Mouse (Mus musculus) bone marrow macrophage, adult 2 months (primary cell): Measurements from ENCODE around the gene Gm11127. TPM values are rescaled to one million over a fixed set of nuclear protein-coding genes. Genes with fewer than 3 reads are reported as not detected.
"Not testable (repeated sequence)": the region's sequence is repeated elsewhere in the genome, so short reads cannot be mapped to it uniquely, and the experiment has no call there.

Experiments
- H3K27ac ChIP-seq: 2 replicates; pipeline ENCODE4 v1.5.1; 2012; ENCODE audit warnings: low read depth, low read length; ENCODE audit not compliant: insufficient read depth
- H3K4me1 ChIP-seq: 2 replicates; pipeline ENCODE4 v1.6.1; 2012; ENCODE audit warnings: low read length; ENCODE audit not compliant: control insufficient read depth, insufficient read depth
- H3K4me3 ChIP-seq: 2 replicates; pipeline ENCODE4 v1.5.1; 2012; ENCODE audit warnings: mild to moderate bottlenecking, low read length, moderate library complexity; ENCODE audit not compliant: insufficient read depth
- CTCF ChIP-seq: IDR thresholded peaks from 2 replicates; pipeline ENCODE4 v1.5.1; 2012; ENCODE audit warnings: low read depth, mild to moderate bottlenecking, low read length, moderate library complexity
- POLR2A ChIP-seq: IDR thresholded peaks from 2 replicates; pipeline ENCODE4 v1.6.1; 2012; ENCODE audit warnings: mild to moderate bottlenecking, low read depth, low read length, borderline replicate concordance
- polyA plus RNA-seq: library from polyadenylated mRNA; stranded (reverse); fragments of >200 nt; gene quantifications from 2 replicates; pipeline ENCODE4 v1.2.4, GENCODE M21; 2012; ENCODE audit not compliant: missing spikeins, insufficient read depth, insufficient read length

The Gm11127 gene
- polyA plus RNA-seq, 1 experiment, result not detected

- H3K4me3 ChIP-seq, result no peak overlapping the region
- TF ChIP-seq CTCF, result peak; percentile 53
- no peak for TF ChIP-seq POLR2A
- H3K27ac ChIP-seq, result no peak overlapping the region
- H3K4me1 ChIP-seq, result no peaks in the 10 kb centered on the region
These were observed 2.7 kb upstream of the Gm11127 start for GRCm38 (mm10) chr17:36060829-36061228.

- H3K4me3 ChIP-seq, H3K27ac ChIP-seq, H3K4me1 ChIP-seq: not testable (repeated sequence)
These were observed 244 bp downstream of the Gm11127 start for GRCm38 (mm10) chr17:36057927-36058326.

DNA sequence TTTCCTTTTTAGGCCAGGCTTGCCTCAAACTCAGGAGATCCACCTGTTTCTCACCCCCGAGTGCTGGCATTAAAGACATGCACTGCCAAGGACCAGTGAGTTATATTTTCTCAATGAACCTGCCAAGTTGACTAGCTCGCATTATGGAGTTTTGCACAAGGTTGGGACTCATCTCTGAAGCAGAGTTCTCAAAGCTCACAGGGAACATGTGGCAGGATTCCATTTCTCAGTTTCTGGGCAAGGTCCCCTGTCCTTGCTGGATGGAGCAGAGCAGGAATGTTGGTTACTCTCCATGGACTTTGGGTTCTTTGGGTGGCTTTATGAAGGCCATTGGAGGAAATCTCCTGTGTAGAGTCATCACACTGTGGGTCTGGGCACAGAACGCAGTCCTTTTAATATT is 14.9 kb downstream of the Gm11127 start:
- TF ChIP-seq POLR2A, result no peak
- TF ChIP-seq CTCF, result no peak
- Histone ChIP-seq H3K4me1 (peaks cover 15% of the 10 kb centered on the region), H3K4me3 (peak overlapping the region; percentile 59), H3K27ac (peak overlapping the region; percentile 24; the same call in 1 of the 2 replicates)

DNA sequence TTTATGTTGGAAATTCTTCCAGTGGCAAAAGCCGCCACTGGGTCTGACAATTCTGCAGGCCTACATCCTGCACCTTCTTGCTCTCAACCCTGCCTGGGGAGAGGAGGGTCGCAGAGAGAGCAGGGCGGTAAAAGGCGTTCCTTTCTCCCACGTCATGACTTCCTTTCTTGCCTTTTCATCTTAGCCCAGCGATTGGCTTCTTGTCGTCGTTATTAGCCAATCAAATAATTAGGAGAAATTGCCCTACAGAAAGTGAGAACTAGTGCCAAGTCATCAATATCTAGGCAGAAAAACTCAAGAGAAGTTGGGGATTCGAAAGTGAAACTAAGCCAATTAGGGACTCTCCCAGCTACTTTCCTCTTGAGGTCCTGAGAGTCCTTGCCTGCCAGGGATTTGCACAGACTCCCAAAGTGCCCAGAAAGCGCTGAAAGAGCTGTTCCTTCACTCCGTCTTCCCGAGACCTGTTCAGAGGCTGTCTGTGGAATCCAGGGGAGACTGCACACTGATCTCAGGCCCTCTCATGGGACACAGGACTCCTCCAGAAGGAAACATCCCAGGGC is 15.5 kb downstream of the Gm11127 start, which contains the start of the genes H2-T22 and Gm6034:
Gene H2-T22 (minus strand): TSS at position 138 of the 560 bp plus-strand sequence.
Gene Gm6034 (plus strand): TSS at position 352 of the 560 bp plus-strand sequence.
- Histone ChIP-seq H3K4me3 (peak within 1 kb of the TSS; percentile 61), H3K4me1 (peaks cover 15% of the 10 kb centered on the region), H3K27ac (peak within 1 kb of the TSS; percentile 24; the same call in 1 of the 2 replicates)

GRCm38 (mm10) chr17:36042055-36042454 is 16.1 kb downstream of the Gm11127 start:
- peaks cover 15% of the 10 kb centered on the region for H3K4me1 ChIP-seq
- not testable (repeated sequence) for H3K27ac ChIP-seq
- H3K4me3 ChIP-seq, result peak overlapping the region; percentile 61

DNA sequence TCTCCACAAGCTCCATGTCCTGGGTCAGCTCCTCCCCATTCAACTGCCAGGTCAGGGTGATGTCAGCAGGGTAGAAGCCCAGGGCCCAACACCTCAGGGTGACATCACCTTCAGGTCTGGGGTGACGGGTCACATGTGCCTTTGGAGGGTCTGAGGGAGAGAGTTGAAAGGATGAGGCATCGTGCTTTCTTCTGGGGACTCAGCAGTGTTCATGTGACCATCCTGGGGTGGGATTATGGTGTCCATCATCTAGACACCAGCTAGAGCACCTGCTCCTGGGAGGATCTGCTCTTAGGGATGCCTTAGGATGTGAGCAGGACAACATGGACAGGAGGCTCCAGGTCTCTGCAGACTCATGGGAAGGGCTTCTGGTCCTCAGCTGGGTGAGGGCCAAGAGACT is 17.6 kb downstream of the Gm11127 start:
- H3K4me1 ChIP-seq, result peaks cover 15% of the 10 kb centered on the region
- H3K27ac ChIP-seq, H3K4me3 ChIP-seq: not testable (repeated sequence)

- H3K4me1 ChIP-seq, H3K27ac ChIP-seq, H3K4me3 ChIP-seq: not testable (repeated sequence)
These were observed 22.0 kb downstream of the Gm11127 start for GRCm38 (mm10) chr17:36036126-36036525.

GRCm38 (mm10) chr17:36035010-36035638 is 23.0 kb downstream of the Gm11127 start:
- not testable (repeated sequence) for H3K4me1 ChIP-seq, H3K27ac ChIP-seq, H3K4me3 ChIP-seq

- not testable (repeated sequence) for H3K4me1 ChIP-seq, H3K4me3 ChIP-seq, H3K27ac ChIP-seq
These were observed 23.6 kb downstream of the Gm11127 start for GRCm38 (mm10) chr17:36034524-36034923.

DNA sequence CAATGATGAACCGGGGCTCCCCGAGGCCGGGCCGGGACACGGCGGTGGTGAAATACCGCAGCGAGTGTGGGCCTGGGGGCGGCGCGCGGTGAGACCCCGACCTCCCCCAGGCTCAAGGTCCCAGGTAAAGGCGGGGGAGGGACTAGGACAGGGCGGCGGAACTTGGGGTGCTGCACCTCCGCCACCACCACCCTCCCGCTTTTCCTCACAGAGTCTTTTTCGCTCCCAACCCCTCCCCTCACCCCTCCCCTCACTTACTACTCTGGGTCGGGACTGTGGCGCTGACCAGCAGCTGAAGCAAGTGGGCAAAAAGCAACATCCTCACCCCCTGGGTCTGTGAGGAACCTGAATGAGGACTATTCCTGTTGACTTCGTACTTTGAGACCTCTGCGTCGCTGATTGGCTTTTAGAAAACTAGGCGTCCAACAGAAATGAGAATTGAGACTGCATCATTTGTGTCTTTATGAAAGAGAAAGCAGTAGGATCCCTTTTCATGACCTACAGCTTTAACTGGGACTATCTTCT is 25.8 kb downstream of the Gm11127 start, which contains the start of gene H2-T23:
Gene H2-T23 (minus strand): TSS at position 505 of the 525 bp plus-strand sequence.
- peak within 1 kb of the TSS; percentile 19; the same call in 1 of the 2 replicates for H3K27ac ChIP-seq
- H3K4me3 ChIP-seq, result peak within 1 kb of the TSS; percentile 75
- H3K4me1 ChIP-seq, result not testable (repeated sequence)

GRCm38 (mm10) chr17:36031583-36032331 is 26.4 kb downstream of the Gm11127 start:
- Histone ChIP-seq H3K4me3 (peak overlapping the region; percentile 75), H3K27ac (peak overlapping the region; percentile 19; the same call in 1 of the 2 replicates)
- TF ChIP-seq CTCF, result peak; percentile 30; the same call in 1 of the 2 replicates
- not testable (repeated sequence) for H3K4me1 ChIP-seq

DNA sequence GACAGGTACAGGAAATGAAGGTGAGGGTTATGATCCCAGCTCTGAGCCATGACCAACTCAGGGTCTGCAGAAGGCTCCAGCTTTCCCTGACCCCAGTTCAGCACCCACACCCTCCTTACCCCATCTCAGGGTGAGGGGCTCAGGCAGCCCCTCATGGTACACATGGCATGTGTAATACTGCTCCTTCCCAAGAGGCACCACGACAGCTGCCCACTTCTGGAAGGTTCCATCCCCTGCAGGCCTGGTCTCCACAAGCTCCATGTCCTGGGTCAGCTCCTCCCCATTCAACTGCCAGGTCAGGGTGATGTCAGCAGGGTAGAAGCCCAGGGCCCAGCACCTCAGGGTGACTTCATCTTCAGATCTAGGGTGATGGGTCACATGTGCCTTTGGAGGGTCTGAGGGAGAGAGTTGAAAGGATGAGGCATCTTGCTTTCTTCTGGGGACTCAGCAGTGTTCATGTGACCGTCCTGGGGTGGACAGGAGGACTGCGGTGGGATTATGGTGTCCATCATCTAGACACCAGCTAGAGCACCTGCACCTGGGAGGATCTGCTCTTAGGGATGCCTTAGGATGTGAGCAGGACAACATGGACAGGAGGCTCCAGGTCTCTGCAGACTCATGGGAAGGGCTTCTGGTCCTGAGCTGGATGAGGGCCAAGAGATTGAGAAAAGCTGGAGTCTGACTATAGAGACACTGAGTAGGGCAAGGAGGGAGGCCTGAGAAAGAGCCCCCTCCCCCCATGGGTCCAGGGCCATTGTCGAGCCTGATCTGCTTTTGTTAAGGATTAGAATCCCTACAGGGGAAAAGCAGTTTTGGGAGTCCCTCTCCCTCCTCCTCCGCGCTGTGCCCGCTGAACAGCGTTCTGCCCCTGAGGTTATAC is 27.2 kb downstream of the Gm11127 start:
- not testable (repeated sequence) for H3K4me1 ChIP-seq, H3K27ac ChIP-seq
- peak overlapping the region; percentile 75; the same call in 1 of the 2 replicates for H3K4me3 ChIP-seq

- not testable (repeated sequence) for H3K4me1 ChIP-seq, H3K4me3 ChIP-seq, H3K27ac ChIP-seq
These were observed 28.0 kb downstream of the Gm11127 start for GRCm38 (mm10) chr17:36030046-36030702.
